Mouse (Mus musculus): ENCODE data around the gene Naaladl1.

GRCm38 (mm10) chr19:6076564-6077393 is 28.8 kb upstream of the Naaladl1 start, which contains the start of gene Vps51:
- peak; percentile 67; the same call in 1 of the 2 replicates for TF ChIP-seq MAX (IDR thresholded peaks at IDR 0.05; ENCODE audit: low read length)
- TF ChIP-seq CTCF (IDR thresholded peaks at IDR 0.05 in 2 of 3, conservative IDR thresholded peaks at IDR 0.05 in 1 of 3; ENCODE audit: control insufficient read depth in 1 of 3, insufficient read depth in 1 of 3, low read depth in 2 of 3, low read length in 3 of 3, poor library complexity in 1 of 3, severe bottlenecking in 1 of 3), result no peak; a peak in 1 of 6 replicates
- peak; percentile 33; the same call in 1 of the 2 replicates for TF ChIP-seq USF1 (IDR thresholded peaks at IDR 0.05; ENCODE audit: low read depth, low read length)
- TF ChIP-seq JUND (IDR thresholded peaks at IDR 0.05; ENCODE audit: low read depth, low read length), result peak; percentile 12; the same call in 1 of the 2 replicates
- peak; percentile 67; the same call in 1 of the 2 replicates for TF ChIP-seq E2F4 (IDR thresholded peaks at IDR 0.05; ENCODE audit: borderline replicate concordance, low read depth, low read length)
- TF ChIP-seq RCOR1 (IDR thresholded peaks at IDR 0.05; ENCODE audit: low read depth, low read length), result peak; percentile 52; the same call in 1 of the 2 replicates
- TF ChIP-seq UBTF (IDR thresholded peaks at IDR 0.05; ENCODE audit: borderline replicate concordance, insufficient read depth, low read depth, low read length), result 0 out of 2 replicates have a peak, but pooled peaks have one; percentile 63
- TF ChIP-seq EP300 (IDR thresholded peaks at IDR 0.05; ENCODE audit: low read depth in 1 of 2, low read length in 2 of 2), result peak in 1 of 2 experiments; percentile 41; a peak in 1 of 4 replicates
- peak; percentile 23; the same call in 1 of the 2 replicates for TF ChIP-seq ZMIZ1 (IDR thresholded peaks at IDR 0.05; ENCODE audit: low read depth, low read length)
- TF ChIP-seq ZKSCAN1 (IDR thresholded peaks at IDR 0.05; ENCODE audit: low read depth, low read length), result no peak
- TF ChIP-seq GATA1 (IDR thresholded peaks at IDR 0.05; ENCODE audit: low read depth, low read length), result peak; percentile 17; the same call in 1 of the 2 replicates
